Mouse (Mus musculus): ENCODE results near the gene Prdm16.

DNA sequence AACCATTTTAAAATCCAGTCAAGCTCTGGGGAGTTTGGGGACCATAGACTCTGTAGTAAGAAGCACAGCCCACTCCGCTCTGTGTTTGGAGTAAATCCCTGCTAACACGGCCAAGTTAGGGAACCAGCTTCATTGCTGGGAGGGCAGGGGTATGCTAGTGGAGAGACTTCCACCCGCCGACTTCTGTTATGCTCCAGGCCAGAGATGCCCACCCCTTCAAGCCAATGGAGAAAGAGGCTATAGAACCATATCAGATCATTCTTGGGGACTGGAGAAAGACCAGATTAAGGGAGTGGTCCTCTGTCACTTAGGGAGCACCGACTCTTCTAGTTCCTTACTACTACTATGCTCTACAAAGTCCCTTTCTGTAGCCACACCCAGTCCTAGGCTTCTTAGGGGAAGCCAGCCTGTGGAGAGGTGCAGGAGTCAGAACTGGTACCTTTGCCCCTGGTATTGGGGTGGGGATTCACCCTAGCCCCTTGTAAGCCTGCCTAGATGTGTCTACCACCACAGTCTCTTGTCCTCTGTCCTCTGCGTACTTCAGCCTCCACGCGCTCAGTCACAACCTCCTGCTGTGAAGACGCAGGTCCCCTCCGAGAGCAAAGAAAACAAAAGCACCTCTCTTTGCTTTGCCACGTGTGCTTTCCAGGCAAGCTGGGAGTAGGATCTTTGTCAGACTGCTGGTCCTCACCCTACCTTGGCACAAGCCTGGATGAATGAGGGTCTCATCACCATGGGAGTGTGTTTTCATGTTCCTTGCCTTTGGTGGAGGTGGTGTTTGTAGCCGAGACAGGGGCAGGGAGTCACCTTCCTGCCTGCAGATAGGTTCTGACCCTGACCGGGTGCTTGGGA is 3.1 kb upstream of the Prdm16 start:
- TF ChIP-seq TCF12 (IDR thresholded peaks at IDR 0.05; ENCODE audit: insufficient read depth, poor library complexity, severe bottlenecking) (no peak), USF1 (IDR thresholded peaks at IDR 0.05; ENCODE audit: low read depth) (no peak)

All from myocyte (in vitro differentiated cells).